In the genomic region with DNA sequence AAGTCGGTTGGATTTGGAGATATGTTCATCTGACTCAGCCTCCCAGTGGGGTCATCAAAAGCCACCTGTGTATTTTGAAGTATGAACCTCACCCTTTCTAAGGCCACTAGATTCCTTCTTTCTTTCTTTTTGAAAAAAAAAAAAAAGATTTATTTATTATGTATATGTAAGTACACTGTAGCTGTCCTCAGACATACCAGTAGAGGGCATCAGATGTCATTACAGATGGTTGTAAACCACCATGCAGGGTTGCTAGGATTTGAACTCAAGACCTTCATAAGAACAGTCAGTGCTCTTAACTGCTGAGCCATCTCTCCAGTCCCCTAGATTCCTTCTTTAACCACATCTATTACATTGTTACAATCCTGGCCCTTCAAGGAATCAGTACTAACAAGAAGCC, we compare ENCODE assay signal across 28 mouse cellular contexts. TPM values are rescaled to one million over a fixed set of nuclear protein-coding genes. Genes with fewer than 3 reads are reported as not detected.
DNase-seq lines count a peak whose midpoint lies in the region; ATAC-seq and TF ChIP-seq lines count a peak whose summit lies in the region.
"Had no signal": no experiment of that assay in that cellular context is flagged by ENCODE, and none has a peak within 500 bp of the region (broad histone marks: within the 10 kb centered on the region; RNA-seq: fewer than 3 reads in every experiment).

No protein-coding gene starts in this region.

- no peaks in the 10 kb centered on the region for H3K9me3 ChIP-seq in liver, embryonic 12.5 days (replicated peaks)
- H3K9me3 ChIP-seq in liver, embryonic 15.5 days (replicated peaks), result no peaks in the 10 kb centered on the region
- H3K9me3 ChIP-seq: forebrain, embryonic 13.5 days; heart, embryonic 15.5 days; hindbrain, embryonic 15.5 days; midbrain, embryonic 13.5 days had no signal

- H3K4me1 ChIP-seq in liver, embryonic 12.5 days, result peaks cover 52% of the 10 kb centered on the region
- peaks cover 56% of the 10 kb centered on the region for H3K4me1 ChIP-seq in liver, embryonic 15.5 days (replicated peaks)

- no peak overlapping the region for H3K27ac ChIP-seq in gastrocnemius, adult 2 months
- H3K27ac ChIP-seq in liver, embryonic 12.5 days, result peak overlapping the region; percentile 6; the same call in 1 of the 2 replicates
- 0 out of 2 replicates have a peak overlapping the region, but pooled peaks have one; percentile 24 for H3K27ac ChIP-seq in liver, embryonic 15.5 days (replicated peaks)
- H3K27ac ChIP-seq: forebrain, embryonic 13.5 days; heart, embryonic 15.5 days; hindbrain, embryonic 15.5 days; midbrain, embryonic 13.5 days had no signal

- no peaks in the 10 kb centered on the region for H3K27me3 ChIP-seq in liver, embryonic 12.5 days (replicated peaks)
- H3K27me3 ChIP-seq in liver, embryonic 15.5 days, result no peaks in the 10 kb centered on the region
- H3K27me3 ChIP-seq: forebrain, embryonic 13.5 days; heart, embryonic 15.5 days; hindbrain, embryonic 15.5 days; midbrain, embryonic 13.5 days had no signal

- intact Hi-C loops in gastrocnemius, adult 2 months (cut with DNase I), result no loop called here
- intact Hi-C loops in gastrocnemius, postnatal 14 days (cut with DNase I; ENCODE audit: low total_unique reads), result no loop called here

- TF ChIP-seq CTCF in gastrocnemius, adult 2 months (IDR thresholded peaks at IDR 0.05), result peak; percentile 26; the same call in 1 of the 2 replicates

- no peak overlapping the region for H3K4me3 ChIP-seq in gastrocnemius, adult 2 months
- H3K4me3 ChIP-seq in liver, embryonic 12.5 days, result no peak overlapping the region
- H3K4me3 ChIP-seq in liver, embryonic 15.5 days (replicated peaks), result no peak overlapping the region
- H3K4me3 ChIP-seq: forebrain, embryonic 13.5 days; heart, embryonic 15.5 days; hindbrain, embryonic 15.5 days; midbrain, embryonic 13.5 days; myocyte had no signal

- no peak overlapping the region for H3K4me2 ChIP-seq in liver, embryonic 12.5 days
- H3K4me2 ChIP-seq in liver, embryonic 15.5 days, result no peak overlapping the region
- H3K4me2 ChIP-seq: forebrain, embryonic 13.5 days; heart, embryonic 15.5 days; hindbrain, embryonic 15.5 days; midbrain, embryonic 13.5 days had no signal

- ATAC-seq in liver, embryonic 12.5 days, result no peak
- ATAC-seq in liver, embryonic 15.5 days (ENCODE audit: insufficient read depth), result no peak
- ATAC-seq: forebrain, embryonic 13.5 days; midbrain, embryonic 13.5 days had no signal

- WGBS in liver, embryonic 12.5 days (ENCODE audit: insufficient replicate concordance), result 81% methylated on average over 1 of the region's 1 CpGs
- WGBS in liver, embryonic 15.5 days (ENCODE audit: insufficient replicate concordance), result 100% methylated on average over 1 of the region's 1 CpGs

- no peak overlapping the region for H3K9ac ChIP-seq in liver, embryonic 12.5 days
- H3K9ac ChIP-seq in liver, embryonic 15.5 days, result no peak overlapping the region
- H3K9ac ChIP-seq: forebrain, embryonic 13.5 days; heart, embryonic 15.5 days; hindbrain, embryonic 15.5 days; midbrain, embryonic 13.5 days had no signal

- DNase-seq in gastrocnemius, adult 2 months, result no peak
- DNase-seq in gastrocnemius, postnatal 14 days, result no peak
- DNase-seq in liver (no peak), 416B (ENCODE audit: low read depth) (peak; percentile 47)
- DNase-seq in right cerebral cortex, postnatal 36 days (ENCODE audit: low spot score in 2 of 2), result no peak
- DNase-seq in right cerebral cortex, postnatal 25 days, result no peak
- DNase-seq: adrenal gland, adult 2 months; cerebellum, adult 8-10 months; gastrocnemius, postnatal 10 days; heart, adult 18-20 months; heart, postnatal 4 days; kidney, adult 18-20 months; kidney, postnatal 10 days; lung, adult 18-20 months had no signal

- H3K36me3 ChIP-seq in liver, embryonic 12.5 days, result no peaks in the 10 kb centered on the region
- no peaks in the 10 kb centered on the region for H3K36me3 ChIP-seq in liver, embryonic 15.5 days (replicated peaks)
- H3K36me3 ChIP-seq: heart, embryonic 15.5 days; hindbrain, embryonic 15.5 days; midbrain, embryonic 13.5 days had no signal

RNA-seq across cellular contexts. Expression of a gene that starts 3.1 kb away (rescaled TPM):
- 10 to 100 TPM; 16.2 to 19.2 TPM for total RNA-seq in gastrocnemius, adult 2 months (2021)
- 10 to 100 TPM; 14.3 to 15.5 TPM for total RNA-seq in gastrocnemius, postnatal 14 days (2021)
- 13.7 and 14.8 TPM in 2 replicates for polyA plus RNA-seq in liver, embryonic 12.5 days (2016; fragmentation: Nextera tagmentation; extraction: Ambion mirVana)
- polyA plus RNA-seq in liver, embryonic 15.5 days (2015; fragmentation: Nextera tagmentation; extraction: Ambion mirVana), result 10.7 TPM in 2 replicates

RNA-seq across cellular contexts. Expression of a gene that starts 9.5 kb away (rescaled TPM):
- total RNA-seq in gastrocnemius, adult 2 months (2021), result 1 to 10 TPM; 2.2 to 6.1 TPM
- 1 to 10 TPM; 8.4 to 9.6 TPM for total RNA-seq in gastrocnemius, postnatal 14 days (2021)
- polyA plus RNA-seq in liver, embryonic 12.5 days (2016; fragmentation: Nextera tagmentation; extraction: Ambion mirVana), result not detected in 2 replicates
- polyA plus RNA-seq in liver, embryonic 15.5 days (2015; fragmentation: Nextera tagmentation; extraction: Ambion mirVana), result 0.06 and 0.10 TPM in 2 replicates
- total RNA-seq: adrenal gland, adult 2 months; megakaryocyte progenitor cell, adult 5-6 weeks; neutrophil, adult 5-6 weeks had no signal
- polyA plus RNA-seq: adrenal gland, adult 2 months; forebrain, embryonic 13.5 days; hindbrain, embryonic 15.5 days; midbrain, embryonic 13.5 days; myocyte had no signal

RNA-seq across cellular contexts. Expression of a gene that starts 14.3 kb away (rescaled TPM):
- total RNA-seq in gastrocnemius, adult 2 months (2021), result 10 to 100 TPM in 1 of 2 experiments, 1 to 10 TPM in 1; 4.5 to 11.4 TPM
- total RNA-seq in gastrocnemius, postnatal 14 days (2021), result 1 to 10 TPM; 9.2 to 9.3 TPM
- 25.6 and 28.6 TPM in 2 replicates for polyA plus RNA-seq in liver, embryonic 12.5 days (2016; fragmentation: Nextera tagmentation; extraction: Ambion mirVana)
- 14.3 and 17.4 TPM in 2 replicates for polyA plus RNA-seq in liver, embryonic 15.5 days (2015; fragmentation: Nextera tagmentation; extraction: Ambion mirVana)

RNA-seq across cellular contexts. Expression of a gene that starts 32.2 kb away (rescaled TPM):
- not detected for total RNA-seq in gastrocnemius, adult 2 months (2021)
- total RNA-seq in gastrocnemius, postnatal 14 days (2021), result not detected
- polyA plus RNA-seq in liver, embryonic 12.5 days (2016; fragmentation: Nextera tagmentation; extraction: Ambion mirVana), result not detected in 2 replicates
- not detected in 2 replicates for polyA plus RNA-seq in liver, embryonic 15.5 days (2015; fragmentation: Nextera tagmentation; extraction: Ambion mirVana)
- total RNA-seq: heart, adult 18-20 months; heart, postnatal 4 days; left cerebral cortex, adult 8-10 months; megakaryocyte progenitor cell, adult 5-6 weeks had no signal
- polyA plus RNA-seq: embryonic facial prominence, embryonic 11.5 days; forebrain, embryonic 13.5 days; heart, embryonic 15.5 days; hindbrain, embryonic 15.5 days; limb, embryonic 11.5 days; midbrain, embryonic 13.5 days; myocyte had no signal

RNA-seq across cellular contexts. Expression of a gene that starts 45.2 kb away (rescaled TPM):
- total RNA-seq in gastrocnemius, adult 2 months (2021), result not detected
- total RNA-seq in gastrocnemius, postnatal 14 days (2021), result not detected
- not detected in 2 replicates for polyA plus RNA-seq in liver, embryonic 12.5 days (2016; fragmentation: Nextera tagmentation; extraction: Ambion mirVana)
- polyA plus RNA-seq in liver, embryonic 15.5 days (2015; fragmentation: Nextera tagmentation; extraction: Ambion mirVana), result not detected in 2 replicates
- total RNA-seq: adrenal gland, adult 2 months; gastrocnemius, postnatal 10 days; heart, adult 18-20 months; heart, postnatal 4 days; layer of hippocampus, adult 8-10 months; megakaryocyte progenitor cell, adult 5-6 weeks; neutrophil, adult 5-6 weeks had no signal
- polyA plus RNA-seq: adrenal gland, adult 2 months; embryonic facial prominence, embryonic 11.5 days; forebrain, embryonic 13.5 days; frontal cortex, adult 2 months; hindbrain, embryonic 15.5 days; limb, embryonic 11.5 days; midbrain, embryonic 13.5 days; myocyte had no signal
